Mouse (Mus musculus) ES-Bruce4 (cell line): ENCODE data around the gene Kit.

Experiments
- CTCF ChIP-seq: IDR thresholded peaks from one replicate; pipeline ENCODE4 v1.8.1; 2011; ENCODE audit warnings: low read depth, low read length
- EP300 ChIP-seq: IDR thresholded peaks from 2 replicates; pipeline ENCODE4 v1.6.1; 2011; ENCODE audit warnings: low read depth, low read length; ENCODE audit not compliant: insufficient read depth
- POLR2A ChIP-seq: IDR thresholded peaks from one replicate; pipeline ENCODE4 v1.8.1; 2011; ENCODE audit warnings: low read length; ENCODE audit not compliant: insufficient read depth

GRCm38 (mm10) chr5:75557636-75558035 is 17.1 kb upstream of the Kit start:
- TF ChIP-seq CTCF: no peak
- no peak for TF ChIP-seq POLR2A
- TF ChIP-seq EP300: no peak
